Mouse (Mus musculus): Measurements from ENCODE around the gene Gm12185.
"Not testable (repeated sequence)": the region's sequence is repeated elsewhere in the genome, so short reads cannot be mapped to it uniquely, and the experiment has no call there.

Gene Gm12185

GRCm38 (mm10) chr11:48918380-48918779, 73.6 kb downstream of the Gm12185 start:
- DNase-seq (ENCODE audit: low read depth), result no peak

- DNase-seq (ENCODE audit: low read depth), result no peak
Observed at GRCm38 (mm10) chr11:48913611-48914010, 78.4 kb downstream of the Gm12185 start.

GRCm38 (mm10) chr11:48908459-48908858, 83.6 kb downstream of the Gm12185 start:
- no peak for DNase-seq (ENCODE audit: low read depth)

GRCm38 (mm10) chr11:48902021-48902420, 90.0 kb downstream of the Gm12185 start, which contains the start of gene Gm5431:
Gm5431 (minus strand) TSS chr11:48902214.
- no peak for DNase-seq (ENCODE audit: low read depth)

- not testable (repeated sequence) for DNase-seq (ENCODE audit: low read depth)
Observed at GRCm38 (mm10) chr11:48901567-48901930, 90.5 kb downstream of the Gm12185 start.

- not testable (repeated sequence) for DNase-seq (ENCODE audit: low read depth)
Observed at GRCm38 (mm10) chr11:48900654-48901566, 91.1 kb downstream of the Gm12185 start.

- DNase-seq (ENCODE audit: low read depth), result no peak
Observed at GRCm38 (mm10) chr11:48898812-48899431, 93.1 kb downstream of the Gm12185 start.

GRCm38 (mm10) chr11:48876680-48877079, 115.3 kb downstream of the Gm12185 start:
- DNase-seq (ENCODE audit: low read depth), result peak; percentile 33

- not testable (repeated sequence) for DNase-seq (ENCODE audit: low read depth)
Observed at GRCm38 (mm10) chr11:48875343-48875837, 116.6 kb downstream of the Gm12185 start.

GRCm38 (mm10) chr11:48874465-48874864, 117.6 kb downstream of the Gm12185 start:
- DNase-seq (ENCODE audit: low read depth), result peak; percentile 91

GRCm38 (mm10) chr11:48873591-48874290, 118.3 kb downstream of the Gm12185 start:
- peak; percentile 52 for DNase-seq (ENCODE audit: low read depth)

GRCm38 (mm10) chr11:48872695-48873300, 119.2 kb downstream of the Gm12185 start:
- DNase-seq (ENCODE audit: low read depth), result no peak

- peak; percentile 79 for DNase-seq (ENCODE audit: low read depth)
Observed at GRCm38 (mm10) chr11:48871817-48872541, 120.0 kb downstream of the Gm12185 start.

- DNase-seq (ENCODE audit: low read depth), result peak; percentile 94
Observed at GRCm38 (mm10) chr11:48871201-48871772, 120.7 kb downstream of the Gm12185 start, which contains the start of gene Irgm1. Irgm1 (minus strand) TSS chr11:48871683.

GRCm38 (mm10) chr11:48870781-48871180, 121.2 kb downstream of the Gm12185 start:
- DNase-seq (ENCODE audit: low read depth), result no peak

GRCm38 (mm10) chr11:48869380-48870110, 122.5 kb downstream of the Gm12185 start:
- peak; percentile 53 for DNase-seq (ENCODE audit: low read depth)

GRCm38 (mm10) chr11:48866481-48866880, 125.5 kb downstream of the Gm12185 start:
- DNase-seq (ENCODE audit: low read depth), result no peak

GRCm38 (mm10) chr11:48863808-48864207, 128.2 kb downstream of the Gm12185 start:
- DNase-seq (ENCODE audit: low read depth), result no peak

GRCm38 (mm10) chr11:48862784-48863319, 129.2 kb downstream of the Gm12185 start:
- DNase-seq (ENCODE audit: low read depth), result no peak

- peak; percentile 93 for DNase-seq (ENCODE audit: low read depth)
Observed at GRCm38 (mm10) chr11:48859014-48859413, 133.0 kb downstream of the Gm12185 start.
